Mouse (Mus musculus) stomach, postnatal 0 days (tissue): ENCODE data around the gene Cog6.

Source experiments
- CTCF ChIP-seq: IDR thresholded peaks from 2 replicates; pipeline ENCODE4 v1.5.1; 2016; ENCODE audit warnings: antibody characterized with exemption, low read depth, mild to moderate bottlenecking, moderate library complexity
- EP300 ChIP-seq: optimal IDR thresholded peaks from 2 replicates; pipeline ENCODE3; 2016; ENCODE audit warnings: antibody characterized with exemption

DNA sequence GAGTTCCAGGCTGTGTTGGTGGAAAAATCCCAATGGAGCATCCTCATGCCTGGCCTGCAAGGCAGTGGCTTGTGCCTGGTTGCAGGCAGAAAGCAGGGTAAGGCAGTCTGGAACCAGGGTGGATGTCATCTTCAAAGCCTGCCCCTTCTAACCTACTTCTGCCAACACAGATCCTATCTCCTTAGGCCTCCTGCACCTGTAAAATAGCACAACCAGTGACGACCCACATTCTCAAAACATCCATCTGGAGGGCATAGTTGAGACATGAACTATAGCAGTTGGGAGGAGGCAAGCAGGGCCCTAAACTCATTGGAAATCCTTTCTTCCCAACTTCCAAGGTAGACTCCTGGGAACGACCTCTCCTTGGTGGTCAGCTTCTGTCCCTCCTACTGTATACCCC lies 85.1 kb downstream of the Cog6 start:
- TF ChIP-seq EP300 (no peak), CTCF (no peak)
